ENCODE assay signal across 7 mouse cellular contexts in the genomic region with DNA sequence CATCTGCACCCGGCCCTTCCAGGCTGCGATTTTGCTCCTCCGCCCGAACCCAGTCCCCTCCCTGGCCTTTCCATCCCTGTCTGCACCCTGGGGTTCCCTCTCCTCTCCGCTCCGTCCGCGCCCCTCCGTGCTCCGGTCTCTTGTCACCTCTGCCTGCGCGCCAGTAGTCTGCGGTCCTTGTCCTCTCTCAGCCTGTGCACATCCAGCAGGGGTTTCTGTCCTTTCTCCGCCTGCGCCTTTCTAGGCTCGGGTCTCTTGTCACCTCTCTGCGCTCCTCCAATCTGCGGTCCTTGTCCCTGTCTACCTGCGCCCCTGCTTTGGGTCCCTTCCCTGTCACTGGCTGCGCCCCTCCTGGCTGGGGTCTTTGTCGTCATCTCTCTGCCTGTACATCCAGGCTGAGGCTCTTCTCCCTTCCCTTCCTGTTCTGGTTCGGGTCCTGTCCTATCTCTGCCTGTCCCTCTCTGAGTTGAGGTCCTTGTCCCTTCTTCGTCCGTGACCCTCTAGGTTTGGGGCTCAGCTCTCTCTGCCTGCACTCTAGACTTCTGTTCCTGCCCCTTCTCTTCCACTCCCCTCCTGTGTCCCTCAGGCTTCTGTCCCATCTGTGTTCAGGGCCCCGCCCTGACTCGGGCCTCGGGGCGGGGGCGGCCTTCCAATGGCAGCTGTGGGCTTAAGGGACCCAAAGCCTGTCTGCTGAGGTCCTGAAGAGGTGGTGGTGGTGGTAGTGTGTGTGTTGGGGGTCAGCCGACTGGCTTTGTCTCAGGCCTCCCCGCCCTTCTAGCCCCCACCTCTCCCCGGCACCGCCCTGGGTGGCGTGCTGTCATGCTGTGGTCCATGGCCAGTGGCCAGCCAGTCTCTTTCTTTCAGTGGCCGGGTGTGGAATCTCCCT. TPM values are rescaled to one million over a fixed set of nuclear protein-coding genes. Genes with fewer than 3 reads are reported as not detected.
A peak's percentile ranks its signal among the peaks of the same experiment; 100 is the strongest.
DNase-seq lines count a peak whose midpoint lies in the region; ATAC-seq and TF ChIP-seq lines count a peak whose summit lies in the region.

No protein-coding gene starts in this region.

- TF ChIP-seq CTCF in G1E (IDR thresholded peaks at IDR 0.05; ENCODE audit: low read depth, low read length) = no peak
- TF ChIP-seq CTCF in lung, embryonic 14.5 days (IDR thresholded peaks at IDR 0.05; ENCODE audit: low read depth) = 0 out of 2 replicates have a peak, but pooled peaks have one; percentile 3

- peak overlapping the region; percentile 85 for H3K4me3 ChIP-seq in G1E (ENCODE audit: low read depth, low read length)
- H3K4me3 ChIP-seq in embryonic facial prominence, embryonic 14.5 days (ENCODE audit: low read depth, low read length) = peak overlapping the region; percentile 87
- H3K4me3 ChIP-seq in heart, embryonic 12.5 days = peak overlapping the region; percentile 93
- peak overlapping the region; percentile 90 for H3K4me3 ChIP-seq in kidney, embryonic 15.5 days (replicated peaks)
- peak overlapping the region; percentile 93 for H3K4me3 ChIP-seq in lung, embryonic 14.5 days (ENCODE audit: low read depth, low read length)
- H3K4me3 ChIP-seq in neural tube, embryonic 15.5 days (replicated peaks) = peak overlapping the region; percentile 90

- peaks cover 17% of the 10 kb centered on the region for H3K27me3 ChIP-seq in G1E (ENCODE audit: insufficient read depth, low read length)
- H3K27me3 ChIP-seq in embryonic facial prominence, embryonic 14.5 days (replicated peaks; ENCODE audit: control insufficient read depth, insufficient read depth, low read length) = no peaks in the 10 kb centered on the region
- no peaks in the 10 kb centered on the region for H3K27me3 ChIP-seq in heart, embryonic 12.5 days (replicated peaks)
- H3K27me3 ChIP-seq in kidney, embryonic 15.5 days = no peaks in the 10 kb centered on the region
- H3K27me3 ChIP-seq in lung, embryonic 14.5 days (ENCODE audit: insufficient read depth, low read length) = no peaks in the 10 kb centered on the region
- H3K27me3 ChIP-seq in neural tube, embryonic 15.5 days (replicated peaks) = no peaks in the 10 kb centered on the region

- H3K9ac ChIP-seq in embryonic facial prominence, embryonic 14.5 days (ENCODE audit: low read depth, low read length) = peak overlapping the region; percentile 95
- H3K9ac ChIP-seq in heart, embryonic 12.5 days = peak overlapping the region; percentile 96
- H3K9ac ChIP-seq in kidney, embryonic 15.5 days = peak overlapping the region; percentile 95
- H3K9ac ChIP-seq in lung, embryonic 14.5 days = peak overlapping the region; percentile 92
- H3K9ac ChIP-seq in neural tube, embryonic 15.5 days (replicated peaks) = peak overlapping the region; percentile 81

- no peaks in the 10 kb centered on the region for H3K9me3 ChIP-seq in G1E (replicated peaks)
- no peaks in the 10 kb centered on the region for H3K9me3 ChIP-seq in embryonic facial prominence, embryonic 14.5 days (ENCODE audit: control insufficient read depth, low read length)
- no peaks in the 10 kb centered on the region for H3K9me3 ChIP-seq in heart, embryonic 12.5 days (replicated peaks)
- no peaks in the 10 kb centered on the region for H3K9me3 ChIP-seq in kidney, embryonic 15.5 days (replicated peaks)
- H3K9me3 ChIP-seq in lung, embryonic 14.5 days (ENCODE audit: low read depth, low read length) = no peaks in the 10 kb centered on the region
- H3K9me3 ChIP-seq in neural tube, embryonic 15.5 days (replicated peaks) = no peaks in the 10 kb centered on the region

- ATAC-seq in G1E (ENCODE audit: extremely low read depth, insufficient number of reproducible peaks, low FRiP score, poor library complexity, severe bottlenecking) = peak; percentile 30; the same call in 1 of the 2 replicates
- ATAC-seq in embryonic facial prominence, embryonic 14.5 days (ENCODE audit: low read depth) = peak; percentile 44
- ATAC-seq in heart, embryonic 12.5 days (ENCODE audit: insufficient number of reproducible peaks, low FRiP score) = peak; percentile 31
- ATAC-seq in kidney, embryonic 15.5 days (replicated peaks; ENCODE audit: low FRiP score) = peak; percentile 57
- peak; percentile 59 for ATAC-seq in lung, embryonic 14.5 days (ENCODE audit: insufficient read depth)
- ATAC-seq in neural tube, embryonic 15.5 days (ENCODE audit: low FRiP score) = peak; percentile 71

- peak overlapping the region; percentile 89 for H3K27ac ChIP-seq in embryonic facial prominence, embryonic 14.5 days (replicated peaks; ENCODE audit: low read depth, low read length)
- H3K27ac ChIP-seq in heart, embryonic 12.5 days (ENCODE audit: poor library complexity, severe bottlenecking) = peak overlapping the region; percentile 85
- H3K27ac ChIP-seq in kidney, embryonic 15.5 days = peak overlapping the region; percentile 92
- peak overlapping the region; percentile 87 for H3K27ac ChIP-seq in lung, embryonic 14.5 days (ENCODE audit: low read depth)
- H3K27ac ChIP-seq in neural tube, embryonic 15.5 days (replicated peaks) = peak overlapping the region; percentile 90

- peaks cover 70% of the 10 kb centered on the region for H3K4me1 ChIP-seq in G1E (ENCODE audit: insufficient read depth, low read depth, low read length)
- peaks cover 21% of the 10 kb centered on the region for H3K4me1 ChIP-seq in embryonic facial prominence, embryonic 14.5 days (ENCODE audit: control insufficient read depth, insufficient read depth, low read length)
- peaks cover 45% of the 10 kb centered on the region for H3K4me1 ChIP-seq in heart, embryonic 12.5 days (replicated peaks)
- H3K4me1 ChIP-seq in kidney, embryonic 15.5 days = peaks cover 30% of the 10 kb centered on the region
- H3K4me1 ChIP-seq in lung, embryonic 14.5 days (ENCODE audit: insufficient read depth) = peaks cover 18% of the 10 kb centered on the region
- peaks cover 54% of the 10 kb centered on the region for H3K4me1 ChIP-seq in neural tube, embryonic 15.5 days

- peak overlapping the region; percentile 93 for H3K4me2 ChIP-seq in embryonic facial prominence, embryonic 14.5 days (ENCODE audit: low read depth, low read length)
- H3K4me2 ChIP-seq in heart, embryonic 12.5 days = peak overlapping the region; percentile 97
- H3K4me2 ChIP-seq in kidney, embryonic 15.5 days = peak overlapping the region; percentile 99
- H3K4me2 ChIP-seq in lung, embryonic 14.5 days = peak overlapping the region; percentile 99
- peak overlapping the region; percentile 81 for H3K4me2 ChIP-seq in neural tube, embryonic 15.5 days

- peaks cover 34% of the 10 kb centered on the region for H3K36me3 ChIP-seq in G1E (replicated peaks)
- peaks cover 17% of the 10 kb centered on the region; the same call in 1 of the 2 replicates for H3K36me3 ChIP-seq in embryonic facial prominence, embryonic 14.5 days (ENCODE audit: control insufficient read depth, insufficient read depth, low read length)
- peaks cover 11% of the 10 kb centered on the region for H3K36me3 ChIP-seq in heart, embryonic 12.5 days
- peaks cover 10% of the 10 kb centered on the region for H3K36me3 ChIP-seq in kidney, embryonic 15.5 days
- peaks cover 17% of the 10 kb centered on the region; the same call in 1 of the 2 replicates for H3K36me3 ChIP-seq in lung, embryonic 14.5 days (ENCODE audit: insufficient read depth)
- H3K36me3 ChIP-seq in neural tube, embryonic 15.5 days = no peaks in the 10 kb centered on the region

- 2% methylated on average over 34 of the region's 35 CpGs for WGBS in embryonic facial prominence, embryonic 14.5 days
- WGBS in heart, embryonic 12.5 days = 1% methylated on average over 35 of the region's 35 CpGs
- WGBS in kidney, embryonic 15.5 days = 2% methylated on average over 35 of the region's 35 CpGs
- WGBS in lung, embryonic 14.5 days = under 1% methylated on average over 35 of the region's 35 CpGs
- under 1% methylated on average over 35 of the region's 35 CpGs for WGBS in neural tube, embryonic 15.5 days

- DNase-seq in G1E (ENCODE audit: low spot score) = peak; percentile 74
- DNase-seq in adrenal gland, postnatal 25 days = peak; percentile 61
- DNase-seq in embryonic facial prominence, embryonic 14.5 days (ENCODE audit: low spot score) = peak; percentile 55
- DNase-seq in lung, embryonic 14.5 days = peak; percentile 57

RNA-seq across cellular contexts. Expression of gene Klc1, which starts 0.8 kb away (rescaled TPM):
- total RNA-seq in G1E (2014; fragmentation: Nextera tagmentation) (53.9 and 57.2 TPM in 2 replicates), G1E (2017) (68.2 and 70.6 TPM in 2 replicates)
- 65.0 and 68.9 TPM in 2 replicates for polyA plus RNA-seq in G1E (2012)
- 118 and 144 TPM in 2 replicates for total RNA-seq in adrenal gland, postnatal 25 days (2021)
- polyA plus RNA-seq in embryonic facial prominence, embryonic 14.5 days (2014; fragmentation: Nextera tagmentation; extraction: Ambion mirVana) = 128 and 137 TPM in 2 replicates
- 113 and 117 TPM in 2 replicates for polyA plus RNA-seq in heart, embryonic 12.5 days (2016; fragmentation: Nextera tagmentation; extraction: Ambion mirVana)
- 81.8 and 98.5 TPM in 2 replicates for polyA plus RNA-seq in kidney, embryonic 15.5 days (2015; fragmentation: Nextera tagmentation; extraction: Ambion mirVana)
- 90.5 and 96.7 TPM in 2 replicates for polyA plus RNA-seq in lung, embryonic 14.5 days (2014; fragmentation: Nextera tagmentation; extraction: Ambion mirVana)
- polyA plus RNA-seq in neural tube, embryonic 15.5 days (2015; fragmentation: Nextera tagmentation; extraction: Ambion mirVana) = 504 and 568 TPM in 2 replicates

RNA-seq across cellular contexts. Expression of gene Apopt1, which starts 46.4 kb away (rescaled TPM):
- total RNA-seq in G1E (2014; fragmentation: Nextera tagmentation) (109 and 121 TPM in 2 replicates), G1E (2017) (68.7 and 71.4 TPM in 2 replicates)
- 315 and 317 TPM in 2 replicates for polyA plus RNA-seq in G1E (2012)
- 69.6 and 71.2 TPM in 2 replicates for total RNA-seq in adrenal gland, postnatal 25 days (2021)
- 46.6 and 48.0 TPM in 2 replicates for polyA plus RNA-seq in embryonic facial prominence, embryonic 14.5 days (2014; fragmentation: Nextera tagmentation; extraction: Ambion mirVana)
- polyA plus RNA-seq in heart, embryonic 12.5 days (2016; fragmentation: Nextera tagmentation; extraction: Ambion mirVana) = 46.6 and 48.8 TPM in 2 replicates
- 53.5 and 57.4 TPM in 2 replicates for polyA plus RNA-seq in kidney, embryonic 15.5 days (2015; fragmentation: Nextera tagmentation; extraction: Ambion mirVana)
- polyA plus RNA-seq in lung, embryonic 14.5 days (2014; fragmentation: Nextera tagmentation; extraction: Ambion mirVana) = 53.3 and 57.3 TPM in 2 replicates
- 58.5 and 58.8 TPM in 2 replicates for polyA plus RNA-seq in neural tube, embryonic 15.5 days (2015; fragmentation: Nextera tagmentation; extraction: Ambion mirVana)

RNA-seq across cellular contexts. Expression of gene Bag5, which starts 46.4 kb away (rescaled TPM):
- 32.4 and 37.4 TPM in 2 replicates for total RNA-seq in G1E (2014; fragmentation: Nextera tagmentation)
- 48.5 and 52.8 TPM in 2 replicates for total RNA-seq in G1E (2017)
- polyA plus RNA-seq in G1E (2012) = 18.2 and 20.3 TPM in 2 replicates
- 34.8 and 36.2 TPM in 2 replicates for total RNA-seq in adrenal gland, postnatal 25 days (2021)
- polyA plus RNA-seq in embryonic facial prominence, embryonic 14.5 days (2014; fragmentation: Nextera tagmentation; extraction: Ambion mirVana) = 59.0 and 61.5 TPM in 2 replicates
- 40.2 and 41.3 TPM in 2 replicates for polyA plus RNA-seq in heart, embryonic 12.5 days (2016; fragmentation: Nextera tagmentation; extraction: Ambion mirVana)
- polyA plus RNA-seq in kidney, embryonic 15.5 days (2015; fragmentation: Nextera tagmentation; extraction: Ambion mirVana) = 51.4 and 53.6 TPM in 2 replicates
- 51.5 and 53.2 TPM in 2 replicates for polyA plus RNA-seq in lung, embryonic 14.5 days (2014; fragmentation: Nextera tagmentation; extraction: Ambion mirVana)
- polyA plus RNA-seq in neural tube, embryonic 15.5 days (2015; fragmentation: Nextera tagmentation; extraction: Ambion mirVana) = 61.5 and 65.2 TPM in 2 replicates

RNA-seq across cellular contexts. Expression of gene Xrcc3, which starts 54.3 kb away (rescaled TPM):
- total RNA-seq in G1E (2014; fragmentation: Nextera tagmentation) (18.3 and 26.0 TPM in 2 replicates), G1E (2017) (10.8 and 16.1 TPM in 2 replicates)
- polyA plus RNA-seq in G1E (2012) = 13.5 and 21.7 TPM in 2 replicates
- 14.7 and 17.7 TPM in 2 replicates for total RNA-seq in adrenal gland, postnatal 25 days (2021)
- polyA plus RNA-seq in embryonic facial prominence, embryonic 14.5 days (2014; fragmentation: Nextera tagmentation; extraction: Ambion mirVana) = 8.5 and 11.7 TPM in 2 replicates
- polyA plus RNA-seq in heart, embryonic 12.5 days (2016; fragmentation: Nextera tagmentation; extraction: Ambion mirVana) = 6.1 and 8.1 TPM in 2 replicates
- 14.0 and 14.3 TPM in 2 replicates for polyA plus RNA-seq in kidney, embryonic 15.5 days (2015; fragmentation: Nextera tagmentation; extraction: Ambion mirVana)
- polyA plus RNA-seq in lung, embryonic 14.5 days (2014; fragmentation: Nextera tagmentation; extraction: Ambion mirVana) = 15.7 and 16.9 TPM in 2 replicates
- polyA plus RNA-seq in neural tube, embryonic 15.5 days (2015; fragmentation: Nextera tagmentation; extraction: Ambion mirVana) = 2.5 and 4.6 TPM in 2 replicates

RNA-seq across cellular contexts. Expression of gene Zfyve21, which starts 54.6 kb away (rescaled TPM):
- total RNA-seq in G1E (2014; fragmentation: Nextera tagmentation) = 13.8 and 21.1 TPM in 2 replicates
- 32.5 and 33.9 TPM in 2 replicates for total RNA-seq in G1E (2017)
- 13.9 and 14.8 TPM in 2 replicates for polyA plus RNA-seq in G1E (2012)
- 99.4 and 105 TPM in 2 replicates for total RNA-seq in adrenal gland, postnatal 25 days (2021)
- polyA plus RNA-seq in embryonic facial prominence, embryonic 14.5 days (2014; fragmentation: Nextera tagmentation; extraction: Ambion mirVana) = 119 and 122 TPM in 2 replicates
- 70.6 and 71.9 TPM in 2 replicates for polyA plus RNA-seq in heart, embryonic 12.5 days (2016; fragmentation: Nextera tagmentation; extraction: Ambion mirVana)
- 117 and 125 TPM in 2 replicates for polyA plus RNA-seq in kidney, embryonic 15.5 days (2015; fragmentation: Nextera tagmentation; extraction: Ambion mirVana)
- 111 and 112 TPM in 2 replicates for polyA plus RNA-seq in lung, embryonic 14.5 days (2014; fragmentation: Nextera tagmentation; extraction: Ambion mirVana)
- 39.8 and 64.0 TPM in 2 replicates for polyA plus RNA-seq in neural tube, embryonic 15.5 days (2015; fragmentation: Nextera tagmentation; extraction: Ambion mirVana)

Comparison
In these comparisons a context has a peak if more than half of its experiments do, and no peak if none do; other contexts are left out.
1. Peak in every context shown above with its lines: DNase-seq, ATAC-seq, H3K4me3 ChIP-seq and H3K27ac ChIP-seq.